Mouse (Mus musculus): ENCODE measurements around the gene Efna5.

DNA sequence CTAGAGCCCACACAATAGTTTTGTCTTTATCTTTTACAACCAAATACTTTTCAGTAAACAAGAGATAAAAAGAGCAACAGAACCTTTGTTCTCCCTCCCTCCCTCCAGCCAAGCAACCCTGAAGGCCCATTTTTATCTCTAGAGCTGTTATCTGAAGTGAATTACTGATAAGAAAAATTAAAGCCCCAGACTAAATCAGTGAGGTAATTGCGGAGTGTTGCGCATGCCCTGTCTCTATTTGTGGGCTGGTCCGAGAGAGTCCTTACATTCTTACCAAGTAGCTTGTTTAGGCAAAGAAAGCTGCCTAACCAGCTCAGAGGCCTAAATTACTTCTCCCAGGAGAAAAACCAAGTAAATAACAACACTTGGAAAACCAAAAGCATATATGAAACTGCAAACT is 167.7 kb downstream of the Efna5 start:
- TF ChIP-seq CTCF (conservative IDR thresholded peaks at IDR 0.05 in 1 of 2, IDR thresholded peaks at IDR 0.05 in 1 of 2; ENCODE audit: low read depth in 2 of 2, low read length in 2 of 2), result no peak
- no peak for TF ChIP-seq POLR2A (IDR thresholded peaks at IDR 0.05; ENCODE audit: low read depth, low read length)
- TF ChIP-seq CHD2 (IDR thresholded peaks at IDR 0.05; ENCODE audit: low read length), result no peak
- TF ChIP-seq POLR2AphosphoS2 (IDR thresholded peaks at IDR 0.05; ENCODE audit: low read depth, low read length), result no peak
- TF ChIP-seq ZKSCAN1 (IDR thresholded peaks at IDR 0.05; ENCODE audit: borderline replicate concordance, low read depth, low read length), result no peak
- TF ChIP-seq CHD1 (IDR thresholded peaks at IDR 0.05; ENCODE audit: low read depth, low read length), result no peak
- TF ChIP-seq USF1 (IDR thresholded peaks at IDR 0.05; ENCODE audit: low read depth, low read length), result no peak
- no peak for TF ChIP-seq MXI1 (IDR thresholded peaks at IDR 0.05; ENCODE audit: low read depth, low read length)
- no peak for TF ChIP-seq EP300 (IDR thresholded peaks at IDR 0.05; ENCODE audit: low read length)
- TF ChIP-seq MYC (IDR thresholded peaks at IDR 0.05; ENCODE audit: low read depth, low read length), result no peak
- no peak for TF ChIP-seq ZC3H11A (IDR thresholded peaks at IDR 0.05; ENCODE audit: low read depth, low read length)
- TF ChIP-seq TBP (conservative IDR thresholded peaks at IDR 0.05; ENCODE audit: low read depth, low read length), result no peak
- no peak for TF ChIP-seq ETS1 (conservative IDR thresholded peaks at IDR 0.05; ENCODE audit: low read depth, low read length)

Measured in CH12.LX (cell line).